Mouse (Mus musculus): ENCODE measurements at regions not wholly inside any gene's neighbourhood (a gene's known extent, or its start where the extent isn't known, plus 50 kb on each side); places are given as distances from the start of the nearest gene placed in this dataset.

DNA sequence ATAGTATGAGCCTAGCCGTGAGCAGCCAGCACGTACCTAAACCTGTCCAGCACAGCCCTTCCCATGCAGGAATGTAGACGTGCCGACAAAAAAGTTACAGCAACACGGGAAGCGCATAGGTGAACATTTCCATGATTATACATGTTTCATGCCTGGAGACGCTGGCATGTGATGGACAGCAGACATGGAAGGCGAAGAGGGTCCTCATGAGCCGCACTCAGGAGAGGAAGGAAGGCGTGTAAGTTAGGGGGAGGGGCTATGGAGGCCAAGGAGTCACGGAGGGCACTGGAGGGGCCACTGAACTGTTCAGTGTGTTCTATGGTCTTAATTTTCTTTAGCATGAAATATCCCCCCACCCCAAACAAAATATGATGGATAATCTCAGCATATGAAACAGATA lies 257.2 kb downstream of the Cog6 start:
- no peak for TF ChIP-seq CTCF (conservative IDR thresholded peaks at IDR 0.05; ENCODE audit: low read length)
- no peak for TF ChIP-seq POU5F1 (IDR thresholded peaks at IDR 0.05; ENCODE audit: borderline replicate concordance, low read length)
